Mouse (Mus musculus) liver, embryonic 16.5 days (tissue): ENCODE measurements around the gene Mical3. TPM values are rescaled to one million over a fixed set of nuclear protein-coding genes. Genes with fewer than 3 reads are reported as not detected.

Source experiments
- ATAC-seq: fragments of 200-750 bp; cut with Nextera tagmentation; 2 replicates; pipeline ENCODE4 v1.8.0; 2017; ENCODE audit warnings: low read depth, mild to moderate bottlenecking, moderate number of reproducible peaks, moderate library complexity
- H3K27ac ChIP-seq: fragments of 300-500 bp; sonication (generic); 2 replicates; pipeline ENCODE4 v1.5.1; 2014; ENCODE audit warnings: mild to moderate bottlenecking, low read length
- H3K27me3 ChIP-seq: fragments of 300-500 bp; sonication (generic); 2 replicates; pipeline ENCODE4 v1.6.1; 2014; ENCODE audit warnings: low read depth, low read length, mixed read lengths; ENCODE audit not compliant: control insufficient read depth, insufficient read depth
- H3K36me3 ChIP-seq: fragments of 300-500 bp; sonication (generic); 2 replicates; pipeline ENCODE4 v1.6.1; 2014; ENCODE audit warnings: mild to moderate bottlenecking; ENCODE audit not compliant: control insufficient read depth, insufficient read depth
- H3K4me1 ChIP-seq: fragments of 300-500 bp; sonication (generic); 2 replicates; pipeline ENCODE4 v1.6.1; 2014; ENCODE audit warnings: low read depth, low read length, mixed read lengths; ENCODE audit not compliant: control insufficient read depth
- H3K4me2 ChIP-seq: fragments of 300-500 bp; sonication (generic); 2 replicates; pipeline ENCODE4 v1.6.1; 2014; ENCODE audit warnings: low read depth, low read length, mixed read lengths
- H3K4me3 ChIP-seq: fragments of 300-500 bp; sonication (generic); 2 replicates; pipeline ENCODE4 v1.5.1; 2014; ENCODE audit warnings: low read depth, mild to moderate bottlenecking, low read length
- H3K9ac ChIP-seq: fragments of 300-500 bp; sonication (generic); 2 replicates; pipeline ENCODE4 v1.6.1; 2014; ENCODE audit warnings: low read depth, low read length
- H3K9me3 ChIP-seq: fragments of 300-500 bp; sonication (generic); replicated peaks from 2 replicates; pipeline ENCODE4 v1.6.1; 2016; ENCODE audit warnings: low read length; ENCODE audit not compliant: control insufficient read depth
- WGBS: fragments of 180-500 bp; shearing (Covaris S2); extraction: QIAGEN DNeasy Blood & Tissue Kit; methylation state at CpG from one replicate; pipeline ENCODE4 v1.1.7; 2014; ENCODE audit not compliant: insufficient replicate concordance; 5-methylcytosine and 5-hydroxymethylcytosine counted together
- polyA plus RNA-seq: library from polyadenylated mRNA; unstranded; fragments of >200 nt; fragmentation: Nextera tagmentation; extraction: Ambion mirVana; gene quantifications from 2 replicates; pipeline ENCODE4 v1.2.1, GENCODE M21; 2015

The Mical3 gene
- polyA plus RNA-seq, 1 experiment from 2014 or later, result 9.2 TPM

- Histone ChIP-seq H3K27ac (no peak overlapping the region), H3K4me2 (no peak overlapping the region), H3K9ac (no peak overlapping the region), H3K4me1 (no peaks in the 10 kb centered on the region; the same call in none of the 2 replicates), H3K36me3 (0 out of 2 replicates have a peak, but pooled peaks cover under 1% of the 10 kb centered on the region), H3K27me3 (no peaks in the 10 kb centered on the region), H3K9me3 (no peaks in the 10 kb centered on the region), H3K4me3 (no peak overlapping the region)
- ATAC-seq, result no peak
- WGBS, result 86% methylated on average over 7 of the region's 7 CpGs
Observed at GRCm38 (mm10) chr6:120941084-120941481, 189.7 kb downstream of the Mical3 start.

- Histone ChIP-seq H3K36me3 (no peaks in the 10 kb centered on the region), H3K27me3 (no peaks in the 10 kb centered on the region), H3K4me3 (no peak overlapping the region), H3K27ac (no peak overlapping the region), H3K4me2 (no peak overlapping the region), H3K9me3 (no peaks in the 10 kb centered on the region), H3K4me1 (no peaks in the 10 kb centered on the region; the same call in none of the 2 replicates), H3K9ac (no peak overlapping the region)
- no peak for ATAC-seq
- 79% methylated on average over 7 of the region's 7 CpGs for WGBS
Observed at GRCm38 (mm10) chr6:120940446-120941083, 190.2 kb downstream of the Mical3 start.

- Histone ChIP-seq H3K36me3 (no peaks in the 10 kb centered on the region), H3K27me3 (no peaks in the 10 kb centered on the region), H3K9me3 (no peaks in the 10 kb centered on the region), H3K4me2 (no peak overlapping the region), H3K4me1 (no peaks in the 10 kb centered on the region; the same call in none of the 2 replicates), H3K9ac (no peak overlapping the region), H3K4me3 (no peak overlapping the region), H3K27ac (no peak overlapping the region)
- ATAC-seq, result no peak
- 86% methylated on average over 3 of the region's 3 CpGs for WGBS
Observed at GRCm38 (mm10) chr6:120939783-120940182, 191.0 kb downstream of the Mical3 start.

GRCm38 (mm10) chr6:120938763-120939450, 191.9 kb downstream of the Mical3 start:
- WGBS, result 86% methylated on average over 12 of the region's 12 CpGs
- Histone ChIP-seq H3K27me3 (no peaks in the 10 kb centered on the region), H3K4me2 (no peak overlapping the region), H3K36me3 (no peaks in the 10 kb centered on the region), H3K9me3 (no peaks in the 10 kb centered on the region), H3K9ac (no peak overlapping the region), H3K27ac (no peak overlapping the region), H3K4me3 (no peak overlapping the region), H3K4me1 (no peaks in the 10 kb centered on the region; the same call in 1 of the 2 replicates)
- no peak for ATAC-seq

- no peaks in the 10 kb centered on the region for H3K27me3 ChIP-seq
- ATAC-seq, result no peak
- H3K27ac ChIP-seq, result no peak overlapping the region
- no peaks in the 10 kb centered on the region for H3K4me1 ChIP-seq
- no peaks in the 10 kb centered on the region for H3K36me3 ChIP-seq
- no peaks in the 10 kb centered on the region for H3K9me3 ChIP-seq
- 70% methylated on average over 11 of the region's 11 CpGs for WGBS
- no peak overlapping the region for H3K4me3 ChIP-seq
- no peak overlapping the region for H3K9ac ChIP-seq
- H3K4me2 ChIP-seq, result no peak overlapping the region
Observed at GRCm38 (mm10) chr6:120937999-120938608, 192.7 kb downstream of the Mical3 start.

DNA sequence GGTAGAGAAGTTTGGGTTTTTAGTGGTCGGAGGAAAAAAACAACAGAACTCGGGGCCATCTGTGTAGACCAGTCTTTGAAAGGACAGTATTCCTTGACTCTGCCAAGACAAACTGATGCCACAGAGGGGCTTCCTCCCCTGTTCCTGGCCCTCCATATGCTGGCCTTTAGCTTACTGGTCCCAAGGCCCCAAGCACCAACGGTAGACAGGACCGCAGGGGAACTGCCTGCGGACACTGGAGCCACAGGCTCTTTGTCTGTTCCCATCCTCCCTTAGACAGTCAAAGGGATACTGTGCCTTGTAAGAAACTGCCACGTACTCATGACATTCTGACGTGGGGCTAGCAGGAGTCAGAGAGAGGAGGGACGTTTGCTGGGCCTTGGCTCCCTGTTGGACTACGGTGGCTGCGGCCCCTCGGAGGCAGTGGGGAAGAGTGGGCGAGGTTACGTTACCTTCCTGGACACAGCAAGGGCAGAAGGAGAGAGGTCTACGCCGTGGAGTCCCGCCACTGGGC, 193.6 kb downstream of the Mical3 start:
- H3K4me2 ChIP-seq, result no peak overlapping the region
- H3K9ac ChIP-seq, result no peak overlapping the region
- H3K27ac ChIP-seq, result no peak overlapping the region
- no peak overlapping the region for H3K4me3 ChIP-seq
- 73% methylated on average over 16 of the region's 16 CpGs for WGBS
- 0 out of 2 replicates have a peak, but pooled peaks cover 5% of the 10 kb centered on the region for H3K36me3 ChIP-seq
- H3K27me3 ChIP-seq, result no peaks in the 10 kb centered on the region
- ATAC-seq, result no peak
- no peaks in the 10 kb centered on the region; the same call in 1 of the 2 replicates for H3K4me1 ChIP-seq
- no peaks in the 10 kb centered on the region for H3K9me3 ChIP-seq

DNA sequence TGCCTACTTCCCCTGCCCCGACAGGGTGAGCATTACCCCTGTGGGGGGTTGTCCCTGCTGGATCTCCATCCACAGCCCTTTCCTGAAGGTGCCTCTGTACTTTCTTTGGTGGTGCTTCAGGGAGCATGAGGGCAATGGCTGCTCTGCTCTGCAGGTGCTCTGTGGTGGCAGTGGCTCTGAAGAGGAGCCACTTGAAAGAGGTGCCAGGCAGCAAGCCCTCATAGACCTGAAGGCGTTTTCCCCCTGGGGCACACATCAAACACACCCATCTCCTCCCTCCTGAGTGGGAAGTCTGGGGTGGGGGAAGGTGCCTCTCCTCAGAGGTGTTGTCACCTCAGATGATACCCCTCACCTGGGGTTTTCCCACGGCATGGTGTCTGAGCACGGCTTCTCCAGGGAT, 196.6 kb downstream of the Mical3 start:
- no peak overlapping the region for H3K27ac ChIP-seq
- ATAC-seq, result no peak

DNA sequence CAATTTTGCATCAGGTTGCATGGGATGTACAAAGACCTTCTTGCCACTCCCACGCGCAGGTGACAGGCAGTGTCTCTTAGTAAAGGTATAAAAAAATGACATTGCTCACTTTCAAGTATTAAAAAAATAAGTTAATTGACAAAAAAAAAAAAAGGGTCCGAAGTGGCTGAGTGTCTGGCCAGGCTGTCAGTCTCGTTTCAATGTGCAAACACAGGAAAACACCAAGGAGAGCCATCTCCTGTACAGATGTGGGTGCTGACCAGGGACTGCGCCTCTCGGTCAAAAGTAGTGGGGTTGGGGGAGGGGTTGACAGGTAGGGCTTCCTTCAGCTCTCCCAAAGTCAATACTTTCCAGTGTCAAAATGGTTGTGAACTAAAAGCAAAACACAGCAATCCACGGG, 197.1 kb downstream of the Mical3 start:
- peaks cover 9% of the 10 kb centered on the region for H3K4me1 ChIP-seq
- ATAC-seq, result no peak
- H3K9me3 ChIP-seq, result no peaks in the 10 kb centered on the region
- H3K27ac ChIP-seq, result no peak overlapping the region
- H3K9ac ChIP-seq, result no peak overlapping the region
- 76% methylated on average over 7 of the region's 7 CpGs for WGBS
- H3K4me3 ChIP-seq, result no peak overlapping the region
- no peaks in the 10 kb centered on the region for H3K27me3 ChIP-seq
- 0 out of 2 replicates have a peak, but pooled peaks cover 5% of the 10 kb centered on the region for H3K36me3 ChIP-seq
- H3K4me2 ChIP-seq, result no peak overlapping the region

More for the DNA sequence above, 196.6 kb downstream of the Mical3 start:
- Histone ChIP-seq H3K4me3 (no peak overlapping the region), H3K4me2 (no peak overlapping the region), H3K4me1 (peaks cover 9% of the 10 kb centered on the region), H3K9me3 (no peaks in the 10 kb centered on the region), H3K27me3 (no peaks in the 10 kb centered on the region), H3K9ac (no peak overlapping the region), H3K36me3 (0 out of 2 replicates have a peak, but pooled peaks cover 5% of the 10 kb centered on the region)
- 68% methylated on average over 4 of the region's 4 CpGs for WGBS
